Mouse (Mus musculus) liver, embryonic 12.5 days (tissue): Measurements from ENCODE around the gene Phip. TPM values are rescaled to one million over a fixed set of nuclear protein-coding genes. Genes with fewer than 3 reads are reported as not detected.

Experiments
- ATAC-seq: fragments of 200-750 bp; cut with Nextera tagmentation; 2 replicates; pipeline ENCODE4 v1.8.0; 2017; ENCODE audit warnings: moderate number of reproducible peaks, mild to moderate bottlenecking, moderate library complexity
- H3K27ac ChIP-seq: fragments of 300-500 bp; sonication (generic); 2 replicates; pipeline ENCODE4 v1.5.1; 2016; ENCODE audit warnings: mild to moderate bottlenecking
- H3K27me3 ChIP-seq: fragments of 300-500 bp; sonication (generic); replicated peaks from 2 replicates; pipeline ENCODE4 v1.6.1; 2016; ENCODE audit warnings: mild to moderate bottlenecking, moderate library complexity
- H3K36me3 ChIP-seq: fragments of 300-500 bp; sonication (generic); 2 replicates; pipeline ENCODE4 v1.6.1; 2016; ENCODE audit warnings: mild to moderate bottlenecking, moderate library complexity
- H3K4me1 ChIP-seq: fragments of 300-500 bp; sonication (generic); 2 replicates; pipeline ENCODE4 v1.6.1; 2016
- H3K4me2 ChIP-seq: fragments of 300-500 bp; sonication (generic); 2 replicates; pipeline ENCODE4 v1.6.1; 2016; ENCODE audit warnings: mild to moderate bottlenecking, moderate library complexity
- H3K4me3 ChIP-seq: fragments of 300-500 bp; sonication (generic); 2 replicates; pipeline ENCODE4 v1.5.1; 2016; ENCODE audit warnings: mild to moderate bottlenecking, moderate library complexity
- H3K9ac ChIP-seq: fragments of 300-500 bp; sonication (generic); 2 replicates; pipeline ENCODE4 v1.6.1; 2016; ENCODE audit warnings: mild to moderate bottlenecking, moderate library complexity
- H3K9me3 ChIP-seq: fragments of 300-500 bp; sonication (generic); replicated peaks from 2 replicates; pipeline ENCODE4 v1.6.1; 2016; ENCODE audit warnings: mild to moderate bottlenecking, moderate library complexity
- WGBS: fragments of 180-500 bp; shearing (Covaris S2); methylation state at CpG from one replicate; pipeline ENCODE4 v1.1.7; 2016; ENCODE audit not compliant: insufficient replicate concordance; 5-methylcytosine and 5-hydroxymethylcytosine counted together
- polyA plus RNA-seq: library from polyadenylated mRNA; unstranded; fragments of >200 nt; fragmentation: Nextera tagmentation; extraction: Ambion mirVana; gene quantifications from 2 replicates; pipeline ENCODE4 v1.2.1, GENCODE M21; 2016

Phip gene
- 34.7 and 34.9 TPM in 2 replicates for polyA plus RNA-seq

DNA sequence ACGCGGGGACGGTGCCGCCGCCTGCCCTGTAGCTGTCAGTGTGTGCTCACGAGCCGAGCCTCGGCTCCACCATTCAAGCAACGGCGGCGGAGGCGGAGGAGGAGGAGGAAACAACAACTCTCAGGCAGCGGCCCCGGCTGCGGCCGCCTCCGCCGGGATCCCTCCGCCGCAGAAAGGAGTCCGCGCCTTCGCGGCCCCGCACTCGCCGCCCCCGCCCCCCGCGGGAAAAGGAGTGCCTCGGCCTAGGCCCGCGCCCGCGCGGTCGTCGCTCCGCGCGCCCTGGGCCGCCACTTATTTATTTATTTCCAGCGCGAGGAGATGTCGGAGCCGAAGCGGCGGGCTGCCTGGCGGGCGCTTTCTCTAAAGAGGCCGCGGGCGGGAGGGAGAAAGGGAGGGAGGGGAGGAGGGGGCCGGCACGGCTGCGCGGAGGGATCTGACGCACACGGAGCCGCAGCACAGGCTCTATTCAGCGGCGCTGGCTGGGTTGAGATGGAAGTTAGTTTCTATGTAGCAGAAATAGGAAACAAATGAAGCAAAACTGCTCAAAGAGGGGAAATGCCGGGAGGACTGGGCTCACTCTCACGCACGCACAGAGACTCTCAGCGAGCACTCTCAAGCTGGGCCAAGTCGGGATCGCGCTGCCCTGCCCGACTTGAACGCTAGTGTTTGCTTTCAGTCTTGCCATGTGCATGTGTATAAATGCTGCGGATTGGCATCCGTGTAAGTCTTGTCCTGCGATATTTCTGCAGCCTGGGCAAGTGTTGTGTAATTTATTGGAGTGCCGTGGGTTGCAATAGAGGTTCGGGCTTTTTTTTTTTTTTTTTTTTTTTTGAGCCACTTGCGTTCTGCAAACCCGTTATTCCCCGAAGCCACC lies at the start of gene Phip:
Phip (minus strand) TSS at position 175 of the 874 bp plus-strand sequence.
- Histone ChIP-seq H3K27ac (peak within 1 kb of the TSS; percentile 99), H3K4me2 (peak within 1 kb of the TSS; percentile 78), H3K36me3 (peaks cover 4% of the 10 kb centered on the region), H3K4me1 (peaks cover 20% of the 10 kb centered on the region), H3K9me3 (no peaks in the 10 kb centered on the region), H3K4me3 (peak within 1 kb of the TSS; percentile 89), H3K27me3 (no peaks in the 10 kb centered on the region), H3K9ac (peak within 1 kb of the TSS; percentile 96)
- peak; percentile 84 for ATAC-seq
- under 1% methylated on average over 66 of the region's 79 CpGs for WGBS

DNA sequence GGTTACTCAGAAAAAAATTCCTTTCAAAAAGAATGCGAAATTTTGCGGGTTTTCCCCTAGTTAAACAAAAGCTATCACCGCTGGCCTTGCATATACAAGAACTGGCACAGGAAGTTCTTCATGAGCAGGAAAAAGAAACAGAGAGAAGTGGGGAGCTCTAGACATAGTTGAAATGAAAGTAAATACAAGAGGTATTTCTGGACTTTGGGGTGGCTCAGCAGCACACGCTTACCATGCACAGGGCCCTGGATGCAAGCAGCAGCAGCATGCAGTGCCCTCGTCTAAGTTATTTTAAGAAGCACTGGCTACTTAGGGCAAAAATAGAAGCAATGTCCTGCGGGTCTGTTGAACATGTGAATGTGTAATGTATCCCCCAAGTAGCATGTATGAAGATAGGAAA lies 48.4 kb upstream of the Phip start:
- Histone ChIP-seq H3K36me3 (no peaks in the 10 kb centered on the region), H3K27me3 (no peaks in the 10 kb centered on the region), H3K4me2 (no peak overlapping the region), H3K9ac (no peak overlapping the region), H3K9me3 (no peaks in the 10 kb centered on the region), H3K27ac (no peak overlapping the region), H3K4me3 (no peak overlapping the region), H3K4me1 (no peaks in the 10 kb centered on the region)
- 58% methylated on average over 6 of the region's 6 CpGs for WGBS
- no peak for ATAC-seq

DNA sequence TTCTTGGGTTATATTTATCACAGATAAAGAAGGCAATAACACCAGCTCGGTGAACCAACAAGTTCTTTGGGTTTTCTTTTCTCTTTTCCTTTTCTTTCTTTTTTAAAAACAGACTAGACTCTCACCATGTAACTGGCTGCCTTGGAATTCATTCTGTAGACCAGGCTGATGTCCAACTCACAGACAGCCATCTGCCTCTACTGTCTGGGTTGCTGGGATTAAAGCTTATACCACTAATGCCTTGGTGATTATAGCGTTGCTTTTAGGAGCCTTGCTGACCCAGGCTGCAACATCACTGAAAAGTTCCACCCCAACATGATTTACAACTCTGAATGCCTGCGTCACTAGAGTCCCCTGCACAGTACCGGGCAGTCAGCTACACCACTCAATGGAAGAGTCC lies 39.2 kb upstream of the Phip start:
- H3K9me3 ChIP-seq: no peaks in the 10 kb centered on the region
- H3K27ac ChIP-seq: no peak overlapping the region
- no peaks in the 10 kb centered on the region for H3K36me3 ChIP-seq
- no peak for ATAC-seq
- 65% methylated on average over 4 of the region's 4 CpGs for WGBS
- no peak overlapping the region for H3K4me2 ChIP-seq
- H3K4me1 ChIP-seq: no peaks in the 10 kb centered on the region
- H3K27me3 ChIP-seq: no peaks in the 10 kb centered on the region
- H3K4me3 ChIP-seq: no peak overlapping the region
- no peak overlapping the region for H3K9ac ChIP-seq

DNA sequence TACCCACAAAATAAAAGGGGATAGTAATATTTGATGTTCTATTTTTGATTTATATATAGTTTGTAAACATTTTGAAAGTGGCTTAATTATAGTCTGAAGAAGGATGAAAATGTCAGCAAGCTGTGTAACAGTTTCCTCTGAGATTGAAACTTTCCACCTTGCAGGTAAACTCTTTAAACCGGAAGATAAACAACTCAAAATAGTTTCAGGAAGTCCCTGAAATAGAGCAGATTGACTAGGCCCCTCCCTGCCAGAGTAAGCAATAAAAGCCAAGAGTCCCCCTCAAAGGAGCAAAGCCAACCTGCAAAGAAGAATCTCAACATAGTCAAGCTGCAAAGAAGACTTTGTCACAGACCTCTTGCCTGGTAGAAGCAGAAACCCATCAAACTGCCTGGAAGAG lies 33.0 kb upstream of the Phip start:
- no peak overlapping the region for H3K4me2 ChIP-seq
- H3K9ac ChIP-seq: no peak overlapping the region
- H3K27me3 ChIP-seq: no peaks in the 10 kb centered on the region
- no peak overlapping the region for H3K27ac ChIP-seq
- H3K36me3 ChIP-seq: no peaks in the 10 kb centered on the region
- ATAC-seq: no peak
- no peaks in the 10 kb centered on the region for H3K9me3 ChIP-seq
- 66% methylated on average over 1 of the region's 1 CpGs for WGBS
- no peaks in the 10 kb centered on the region for H3K4me1 ChIP-seq
- no peak overlapping the region for H3K4me3 ChIP-seq

GRCm38 (mm10) chr9:83001342-83001741 lies 26.0 kb upstream of the Phip start:
- H3K27me3 ChIP-seq: no peaks in the 10 kb centered on the region
- H3K9ac ChIP-seq: no peak overlapping the region
- H3K27ac ChIP-seq: no peak overlapping the region
- no peaks in the 10 kb centered on the region for H3K9me3 ChIP-seq
- H3K36me3 ChIP-seq: no peaks in the 10 kb centered on the region
- no peak overlapping the region for H3K4me3 ChIP-seq
- WGBS: 73% methylated on average over 4 of the region's 4 CpGs
- no peak for ATAC-seq
- no peak overlapping the region for H3K4me2 ChIP-seq
- no peaks in the 10 kb centered on the region for H3K4me1 ChIP-seq

DNA sequence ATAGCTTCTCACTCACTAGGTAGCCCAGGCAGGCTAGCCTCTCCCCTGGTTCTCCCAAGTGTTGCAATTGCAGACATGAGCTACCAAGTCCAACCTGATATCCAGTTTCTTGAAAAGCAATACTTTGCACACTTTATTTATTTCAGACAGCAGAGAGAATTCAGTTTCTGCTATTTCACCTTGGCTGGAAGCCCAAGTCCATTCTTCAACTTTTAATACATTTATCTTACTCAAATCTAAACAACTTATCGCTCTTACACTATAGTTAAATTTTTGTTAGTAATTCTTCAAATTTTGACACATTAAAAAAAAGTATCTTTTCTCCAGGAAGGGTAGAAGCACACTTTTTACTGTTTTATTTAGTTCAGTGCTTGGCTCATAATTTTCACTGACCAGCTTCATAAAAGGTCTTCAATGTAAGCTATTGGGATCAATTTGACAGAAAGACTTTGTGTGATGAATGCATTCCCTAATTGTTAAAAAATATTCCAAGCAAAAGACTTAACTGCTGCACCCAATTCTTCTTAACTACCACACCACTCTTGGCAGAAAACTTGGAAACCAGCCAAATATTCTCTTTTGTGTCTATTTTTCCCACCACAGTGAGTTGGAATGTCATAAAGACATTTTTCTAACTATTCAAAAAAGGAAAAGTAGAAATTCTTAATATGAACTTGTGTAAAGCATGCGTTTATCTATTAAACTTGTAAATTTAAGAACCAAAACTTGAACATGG lies 22.6 kb upstream of the Phip start:
- no peak overlapping the region for H3K27ac ChIP-seq
- H3K4me2 ChIP-seq: no peak overlapping the region
- no peak overlapping the region for H3K4me3 ChIP-seq
- H3K4me1 ChIP-seq: no peaks in the 10 kb centered on the region
- no peak overlapping the region for H3K9ac ChIP-seq
- 61% methylated on average over 2 of the region's 2 CpGs for WGBS
- no peaks in the 10 kb centered on the region for H3K36me3 ChIP-seq
- H3K27me3 ChIP-seq: no peaks in the 10 kb centered on the region
- H3K9me3 ChIP-seq: no peaks in the 10 kb centered on the region
- ATAC-seq: no peak

- Histone ChIP-seq H3K4me3 (peak overlapping the region; percentile 89; the same call in 1 of the 2 replicates), H3K36me3 (no peaks in the 10 kb centered on the region), H3K9me3 (no peaks in the 10 kb centered on the region), H3K4me2 (peak overlapping the region; percentile 78), H3K4me1 (peaks cover 16% of the 10 kb centered on the region), H3K27ac (no peak overlapping the region), H3K27me3 (no peaks in the 10 kb centered on the region), H3K9ac (peak overlapping the region; percentile 96; the same call in 1 of the 2 replicates)
- WGBS: 36% methylated on average over 5 of the region's 5 CpGs
- no peak for ATAC-seq
Measured at GRCm38 (mm10) chr9:82976936-82977335, 1.6 kb upstream of the Phip start.

DNA sequence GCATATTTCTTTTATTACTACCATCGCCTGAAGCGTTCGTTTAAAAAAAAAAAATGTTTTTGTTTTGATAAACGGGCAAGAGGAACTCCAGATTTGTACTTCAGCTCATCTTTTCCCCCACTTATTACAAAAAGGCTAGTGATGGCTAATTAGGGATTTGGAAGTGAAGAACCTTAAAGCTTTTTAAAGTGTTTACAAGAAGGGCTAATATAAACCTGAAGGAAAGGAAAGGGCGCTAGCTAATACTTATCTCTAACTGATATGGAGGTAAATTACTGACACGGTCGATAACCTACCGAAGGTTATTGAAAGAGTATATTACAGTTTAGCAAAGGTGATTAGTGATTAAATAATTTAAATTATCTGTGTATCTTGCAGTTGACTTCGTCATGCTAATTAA lies 903 bp upstream of the Phip start:
- Histone ChIP-seq H3K9ac (peak overlapping the region; percentile 96), H3K27me3 (no peaks in the 10 kb centered on the region), H3K4me1 (peaks cover 19% of the 10 kb centered on the region), H3K36me3 (peaks cover 3% of the 10 kb centered on the region; the same call in 1 of the 2 replicates), H3K4me3 (peak overlapping the region; percentile 89), H3K27ac (peak overlapping the region; percentile 99), H3K9me3 (no peaks in the 10 kb centered on the region), H3K4me2 (peak overlapping the region; percentile 78)
- ATAC-seq: no peak
- WGBS: 3% methylated on average over 9 of the region's 9 CpGs

DNA sequence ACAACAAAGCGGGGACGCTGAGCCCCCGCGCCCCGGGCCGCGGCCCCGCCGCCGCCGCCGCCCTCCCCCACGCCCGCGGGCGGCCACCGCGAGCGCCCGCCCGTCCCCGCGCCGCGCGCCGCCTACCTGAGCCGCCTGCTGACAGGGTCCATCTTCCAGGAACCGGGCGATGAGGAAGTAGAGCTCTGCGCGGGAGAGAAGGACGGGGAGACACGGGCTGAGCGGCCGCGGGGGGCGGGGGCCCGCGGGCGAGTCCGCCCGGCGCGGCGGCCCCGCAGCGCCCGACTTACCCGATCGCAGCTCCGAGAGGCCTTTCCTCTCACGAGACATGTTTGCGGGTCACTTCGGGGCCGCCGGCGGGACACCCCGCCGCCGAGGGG lies 364 bp downstream of the Phip start:
- ATAC-seq: peak; percentile 53
- WGBS: 0% methylated on average over 43 of the region's 61 CpGs
- peaks cover 23% of the 10 kb centered on the region for H3K4me1 ChIP-seq
- H3K4me2 ChIP-seq: peak overlapping the region; percentile 78
- H3K4me3 ChIP-seq: peak overlapping the region; percentile 89
- H3K27me3 ChIP-seq: no peaks in the 10 kb centered on the region
- peaks cover 7% of the 10 kb centered on the region for H3K36me3 ChIP-seq
- H3K9me3 ChIP-seq: no peaks in the 10 kb centered on the region
- peak overlapping the region; percentile 96 for H3K9ac ChIP-seq
- peak overlapping the region; percentile 99 for H3K27ac ChIP-seq

DNA sequence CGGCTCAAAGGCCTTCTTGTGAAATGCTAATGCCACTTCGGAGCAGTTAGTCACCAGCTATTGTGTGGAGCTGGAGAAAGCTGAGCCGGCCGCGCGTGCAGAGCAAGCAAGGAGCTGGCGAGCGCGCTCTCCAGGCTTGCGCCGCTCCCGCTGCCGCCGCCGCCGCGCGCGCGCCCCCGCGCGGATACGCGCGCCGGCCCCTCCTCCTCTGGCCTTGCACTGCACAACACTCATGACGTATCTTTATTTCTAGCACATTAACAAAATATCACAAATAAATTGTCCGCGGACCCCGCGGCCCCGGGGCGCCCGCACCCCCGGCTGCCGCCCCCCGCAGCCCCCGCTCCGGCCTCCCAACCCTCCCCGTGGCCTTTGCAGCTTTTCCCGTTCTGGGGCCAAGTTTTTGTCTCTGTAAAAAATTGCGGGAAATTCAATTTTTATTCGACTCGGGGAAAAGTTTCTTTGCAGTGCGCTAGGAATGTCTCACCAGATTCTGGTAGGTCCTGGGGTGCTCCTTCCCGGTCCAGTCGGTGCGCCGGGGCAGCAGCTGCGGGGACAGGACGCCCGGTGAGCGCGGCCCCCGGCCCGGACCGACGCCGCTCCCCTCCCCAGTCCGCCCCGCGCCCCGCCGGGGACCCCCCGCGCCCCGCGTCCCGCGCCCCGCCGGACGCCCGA lies 992 bp downstream of the Phip start:
- Histone ChIP-seq H3K4me1 (peaks cover 23% of the 10 kb centered on the region), H3K27me3 (no peaks in the 10 kb centered on the region), H3K4me3 (peak overlapping the region; percentile 89), H3K9me3 (no peaks in the 10 kb centered on the region), H3K36me3 (peaks cover 8% of the 10 kb centered on the region), H3K4me2 (peak overlapping the region; percentile 78), H3K27ac (peak overlapping the region; percentile 99), H3K9ac (peak overlapping the region; percentile 96)
- 1% methylated on average over 74 of the region's 75 CpGs for WGBS
- ATAC-seq: peak; percentile 86

GRCm38 (mm10) chr9:82973321-82973892 lies 1.9 kb downstream of the Phip start:
- Histone ChIP-seq H3K9me3 (no peaks in the 10 kb centered on the region), H3K36me3 (peaks cover 12% of the 10 kb centered on the region), H3K4me2 (peak overlapping the region; percentile 78), H3K9ac (peak overlapping the region; percentile 96), H3K4me1 (peaks cover 23% of the 10 kb centered on the region), H3K27me3 (no peaks in the 10 kb centered on the region), H3K27ac (peak overlapping the region; percentile 99; the same call in 1 of the 2 replicates), H3K4me3 (peak overlapping the region; percentile 89)
- ATAC-seq: no peak
- WGBS: 39% methylated on average over 8 of the region's 8 CpGs
